ENCODE assay signal across 8 mouse cellular contexts in the genomic region with DNA sequence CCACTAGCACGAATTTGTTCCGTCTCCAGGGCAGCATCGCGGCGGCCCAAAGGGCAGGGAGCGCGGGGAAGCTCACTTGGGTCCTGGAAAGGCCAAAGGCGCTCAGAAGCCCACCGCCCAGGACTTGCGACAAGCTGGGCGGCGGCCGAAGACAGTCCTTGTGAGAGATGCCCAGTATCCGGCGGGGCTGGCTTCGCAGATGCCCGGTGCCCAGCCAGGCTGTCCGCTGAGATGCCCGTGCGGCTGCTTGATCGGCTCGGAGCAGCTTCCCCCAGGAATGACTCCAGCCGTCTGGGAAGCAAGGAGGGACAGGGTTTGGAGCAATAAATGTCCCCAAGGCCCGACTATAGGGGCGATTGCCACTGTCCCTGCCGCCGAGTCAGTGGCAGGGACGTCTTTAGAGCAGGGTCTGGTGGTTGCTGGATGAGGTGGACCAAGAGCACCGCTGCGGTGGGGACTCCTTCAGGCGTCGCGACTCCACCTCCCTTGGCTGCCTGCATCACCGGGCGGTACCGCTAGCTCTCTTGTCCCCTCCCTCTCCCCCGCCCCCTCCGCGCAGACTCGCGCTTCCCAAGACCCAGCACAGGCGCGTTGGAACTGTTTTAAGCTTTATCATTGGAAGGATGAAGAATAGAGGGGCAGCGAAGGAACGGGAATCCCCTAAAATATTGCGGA. TPM values are rescaled to one million over a fixed set of nuclear protein-coding genes. Genes with fewer than 3 reads are reported as not detected.
A peak's percentile ranks its signal among the peaks of the same experiment; 100 is the strongest.
DNase-seq lines count a peak whose midpoint lies in the region; ATAC-seq and TF ChIP-seq lines count a peak whose summit lies in the region.

A gene (minus strand): TSS at position 558 of the 675 bp plus-strand sequence.

- peak; percentile 92 for DNase-seq in heart, adult 11 months
- no peak for DNase-seq in heart, adult 9 months (ENCODE audit: low spot score in 2 of 2)
- DNase-seq in brain, adult 2 months (ENCODE audit: low read depth, low spot score) = peak; percentile 95
- peak; percentile 89 for DNase-seq in right cerebral cortex, adult 18-20 months
- DNase-seq in T-cell, adult 2 months (ENCODE audit: low spot score) = no peak

- H3K4me2 ChIP-seq in intestine, postnatal 0 days (replicated peaks; ENCODE audit: low read depth) = peak within 1 kb of the TSS; percentile 52
- H3K4me2 ChIP-seq in limb, embryonic 13.5 days (replicated peaks) = peak within 1 kb of the TSS; percentile 75

- peaks cover 54% of the 10 kb centered on the region for H3K27me3 ChIP-seq in intestine, postnatal 0 days (replicated peaks; ENCODE audit: control insufficient read depth, insufficient read depth, low read length)
- H3K27me3 ChIP-seq in limb, embryonic 13.5 days = peaks cover 96% of the 10 kb centered on the region

- ATAC-seq in frontal cortex, adult (ENCODE audit: low TSS enrichment) = peak; percentile 86
- ATAC-seq in intestine, postnatal 0 days = no peak
- ATAC-seq in limb, embryonic 13.5 days (ENCODE audit: low FRiP score, low read depth) = no peak

- no peak for TF ChIP-seq CTCF in intestine, postnatal 0 days (IDR thresholded peaks at IDR 0.05; ENCODE audit: low read depth)

- H3K36me3 ChIP-seq in intestine, postnatal 0 days (ENCODE audit: control insufficient read depth, insufficient read depth) = no peaks in the 10 kb centered on the region
- no peaks in the 10 kb centered on the region for H3K36me3 ChIP-seq in limb, embryonic 13.5 days

- no peaks in the 10 kb centered on the region for H3K4me1 ChIP-seq in intestine, postnatal 0 days (replicated peaks; ENCODE audit: control insufficient read depth, insufficient read depth, low read length)
- H3K4me1 ChIP-seq in limb, embryonic 13.5 days = peaks cover 20% of the 10 kb centered on the region

- H3K9ac ChIP-seq in intestine, postnatal 0 days (ENCODE audit: low read depth, low read length) = no peak within 1 kb of the TSS
- peak within 1 kb of the TSS; percentile 51 for H3K9ac ChIP-seq in limb, embryonic 13.5 days

- H3K9me3 ChIP-seq in intestine, postnatal 0 days (ENCODE audit: control insufficient read depth) = no peaks in the 10 kb centered on the region
- H3K9me3 ChIP-seq in limb, embryonic 13.5 days = no peaks in the 10 kb centered on the region

- no peak within 1 kb of the TSS for H3K27ac ChIP-seq in intestine, postnatal 0 days (ENCODE audit: low read depth, low read length)
- H3K27ac ChIP-seq in limb, embryonic 13.5 days = no peak within 1 kb of the TSS

- peak within 1 kb of the TSS; percentile 21 for H3K4me3 ChIP-seq in intestine, postnatal 0 days (ENCODE audit: low read depth, low read length)
- H3K4me3 ChIP-seq in limb, embryonic 13.5 days = peak within 1 kb of the TSS; percentile 44

- 1% methylated on average over 46 of the region's 46 CpGs for WGBS in intestine, postnatal 0 days
- under 1% methylated on average over 46 of the region's 46 CpGs for WGBS in limb, embryonic 13.5 days

RNA-seq across cellular contexts. Expression of the gene that starts here (rescaled TPM):
- not detected in 2 replicates for polyA plus RNA-seq in intestine, postnatal 0 days (2015; fragmentation: Nextera tagmentation; extraction: Ambion mirVana)
- not detected in 2 replicates for polyA plus RNA-seq in limb, embryonic 13.5 days (2015; fragmentation: Nextera tagmentation; extraction: Ambion mirVana)

Comparison
In these comparisons a context has a peak if more than half of its experiments do, and no peak if none do; other contexts are left out.
1. DNase-seq: peak in heart, adult 11 months (single experiment), brain, adult 2 months (single experiment) and right cerebral cortex, adult 18-20 months (single experiment); none in heart, adult 9 months (0 of 2) and T-cell, adult 2 months (single experiment).